Mouse (Mus musculus) hindbrain, embryonic 12.5 days (tissue): Measurements from ENCODE around the gene Galk1. TPM values are rescaled to one million over a fixed set of nuclear protein-coding genes. Genes with fewer than 3 reads are reported as not detected.
A peak's percentile ranks its signal among the peaks of the same experiment; 100 is the strongest.

ENCODE experiments used
- ATAC-seq: fragments of 200-750 bp; cut with Nextera tagmentation; 2 replicates; pipeline ENCODE4 v1.8.0; 2017; ENCODE audit warnings: moderate TSS enrichment; ENCODE audit not compliant: low FRiP score
- H3K27ac ChIP-seq: fragments of 300-500 bp; sonication (generic); 2 replicates; pipeline ENCODE4 v1.5.1; 2016; ENCODE audit warnings: mild to moderate bottlenecking
- H3K27me3 ChIP-seq: fragments of 300-500 bp; sonication (generic); 2 replicates; pipeline ENCODE4 v1.6.1; 2016; ENCODE audit warnings: mild to moderate bottlenecking
- H3K36me3 ChIP-seq: fragments of 300-500 bp; sonication (generic); 2 replicates; pipeline ENCODE4 v1.6.1; 2016; ENCODE audit warnings: mild to moderate bottlenecking
- H3K4me1 ChIP-seq: fragments of 300-500 bp; sonication (generic); 2 replicates; pipeline ENCODE4 v1.6.1; 2016
- H3K4me2 ChIP-seq: fragments of 300-500 bp; sonication (generic); replicated peaks from 2 replicates; pipeline ENCODE4 v1.6.1; 2016; ENCODE audit warnings: mild to moderate bottlenecking
- H3K4me3 ChIP-seq: fragments of 300-500 bp; sonication (generic); 2 replicates; pipeline ENCODE4 v1.5.1; 2016; ENCODE audit warnings: mild to moderate bottlenecking
- H3K9ac ChIP-seq: fragments of 300-500 bp; sonication (generic); 2 replicates; pipeline ENCODE4 v1.6.1; 2016; ENCODE audit warnings: mild to moderate bottlenecking, moderate library complexity
- H3K9me3 ChIP-seq: fragments of 300-500 bp; sonication (generic); replicated peaks from 2 replicates; pipeline ENCODE4 v1.6.1; 2016; ENCODE audit warnings: mild to moderate bottlenecking
- WGBS: fragments of 180-500 bp; shearing (Covaris S2); methylation state at CpG from one replicate; pipeline ENCODE4 v1.1.7; 2016; 5-methylcytosine and 5-hydroxymethylcytosine counted together
- polyA plus RNA-seq: library from polyadenylated mRNA; unstranded; fragments of >200 nt; fragmentation: Nextera tagmentation; extraction: Ambion mirVana; gene quantifications from 2 replicates; pipeline ENCODE4 v1.2.1, GENCODE M21; 2016

The Galk1 gene
- polyA plus RNA-seq, 1 experiment from 2014 or later, result 115 TPM

- Histone ChIP-seq H3K4me1 (no peaks in the 10 kb centered on the region), H3K27me3 (peaks cover 11% of the 10 kb centered on the region; the same call in 1 of the 2 replicates), H3K9ac (no peak overlapping the region), H3K9me3 (no peaks in the 10 kb centered on the region), H3K27ac (no peak overlapping the region), H3K4me2 (no peak overlapping the region), H3K4me3 (no peak overlapping the region), H3K36me3 (no peaks in the 10 kb centered on the region)
- WGBS, result 83% methylated on average over 8 of the region's 8 CpGs
- no peak for ATAC-seq
These were observed 29.2 kb downstream of the Galk1 start for GRCm38 (mm10) chr11:115983291-115983690.

DNA sequence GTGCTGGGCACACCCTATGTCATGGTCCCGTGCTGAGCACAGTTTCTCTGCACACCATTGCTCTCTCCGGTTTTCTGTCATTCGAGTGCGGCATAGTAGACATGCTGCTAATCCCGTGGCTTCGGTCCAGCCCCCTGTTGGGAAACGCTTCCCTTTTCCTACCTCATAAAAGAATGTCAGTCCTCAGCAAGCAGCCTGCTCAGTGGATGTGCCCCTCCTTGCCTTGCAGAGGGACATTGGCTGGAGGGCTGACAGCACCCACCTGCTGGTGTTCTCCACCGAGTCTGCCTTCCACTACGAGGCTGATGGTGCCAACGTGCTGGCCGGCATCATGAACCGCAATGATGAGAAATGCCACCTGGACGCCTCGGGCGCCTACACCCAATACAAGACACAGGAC, 30.0 kb downstream of the Galk1 start:
- 92% methylated on average over 15 of the region's 15 CpGs for WGBS
- H3K4me2 ChIP-seq, result no peak overlapping the region
- no peak for ATAC-seq

DNA sequence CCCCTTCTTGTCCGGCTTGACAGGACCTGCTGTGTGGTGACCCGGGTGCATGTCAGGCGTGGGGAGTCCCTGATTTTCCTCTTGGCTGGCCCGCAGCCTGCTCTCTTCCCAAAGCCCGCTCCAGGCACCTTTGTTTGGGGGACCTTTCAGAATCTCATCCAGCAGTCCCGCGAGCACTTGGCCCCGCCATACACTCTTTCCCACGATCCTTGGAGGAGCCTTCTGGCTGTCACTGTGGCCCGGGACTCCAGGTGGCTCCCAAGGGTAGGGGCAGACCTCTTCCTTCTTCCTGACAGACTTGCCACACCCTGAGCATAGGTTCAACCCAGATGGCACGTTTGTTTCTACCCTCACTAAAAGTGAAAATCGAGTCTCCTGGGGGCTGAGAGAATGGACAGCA, 37.0 kb downstream of the Galk1 start:
- Histone ChIP-seq H3K4me2 (0 out of 2 replicates have a peak overlapping the region, but pooled peaks have one; percentile 62), H3K9me3 (no peaks in the 10 kb centered on the region), H3K4me1 (peaks cover 10% of the 10 kb centered on the region), H3K9ac (peak overlapping the region; percentile 55; the same call in 1 of the 2 replicates), H3K27me3 (peaks cover 54% of the 10 kb centered on the region), H3K27ac (no peak overlapping the region), H3K36me3 (no peaks in the 10 kb centered on the region), H3K4me3 (no peak overlapping the region)
- no peak for ATAC-seq
- 29% methylated on average over 12 of the region's 12 CpGs for WGBS

More for the DNA sequence above, 30.0 kb downstream of the Galk1 start:
- Histone ChIP-seq H3K36me3 (no peaks in the 10 kb centered on the region), H3K9ac (no peak overlapping the region), H3K27ac (no peak overlapping the region), H3K4me1 (no peaks in the 10 kb centered on the region), H3K9me3 (no peaks in the 10 kb centered on the region), H3K4me3 (no peak overlapping the region), H3K27me3 (peaks cover 19% of the 10 kb centered on the region)

DNA sequence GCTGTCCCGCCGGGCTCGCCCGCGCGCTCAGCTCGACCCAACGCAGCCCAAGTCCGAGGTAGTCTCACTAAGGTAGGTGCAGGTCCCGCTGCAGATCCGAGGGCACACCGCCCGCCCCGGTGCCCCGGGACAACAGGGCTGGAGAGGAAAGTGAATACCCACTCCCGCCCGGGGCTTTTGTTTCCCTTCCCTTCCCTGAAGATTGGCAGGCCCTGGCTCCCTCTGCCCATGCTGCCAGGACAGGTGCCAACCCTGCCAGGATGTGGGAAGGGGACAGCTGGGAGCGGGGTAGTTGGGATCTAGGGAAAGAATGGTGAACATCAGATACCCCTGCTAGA, 37.5 kb downstream of the Galk1 start:
- Histone ChIP-seq H3K9me3 (no peaks in the 10 kb centered on the region), H3K9ac (peak overlapping the region; percentile 55), H3K27me3 (peaks cover 53% of the 10 kb centered on the region), H3K4me3 (peak overlapping the region; percentile 41), H3K4me1 (peaks cover 10% of the 10 kb centered on the region), H3K27ac (no peak overlapping the region), H3K36me3 (no peaks in the 10 kb centered on the region), H3K4me2 (peak overlapping the region; percentile 62)
- 4% methylated on average over 18 of the region's 18 CpGs for WGBS
- ATAC-seq, result no peak

GRCm38 (mm10) chr11:115974309-115975082, 38.0 kb downstream of the Galk1 start, which contains the start of gene Itgb4:
Itgb4 (plus strand) TSS chr11:115974709.
- peak within 1 kb of the TSS; percentile 41 for H3K4me3 ChIP-seq
- peaks cover 10% of the 10 kb centered on the region for H3K4me1 ChIP-seq
- H3K9me3 ChIP-seq, result no peaks in the 10 kb centered on the region
- peak within 1 kb of the TSS; percentile 62 for H3K4me2 ChIP-seq
- ATAC-seq, result no peak
- H3K27ac ChIP-seq, result no peak within 1 kb of the TSS
- H3K36me3 ChIP-seq, result no peaks in the 10 kb centered on the region
- WGBS, result 11% methylated on average over 49 of the region's 58 CpGs
- H3K9ac ChIP-seq, result peak within 1 kb of the TSS; percentile 55
- H3K27me3 ChIP-seq, result peaks cover 53% of the 10 kb centered on the region

GRCm38 (mm10) chr11:115971016-115971415, 41.5 kb downstream of the Galk1 start:
- ATAC-seq, result no peak
- Histone ChIP-seq H3K9ac (no peak overlapping the region), H3K36me3 (peaks cover 11% of the 10 kb centered on the region), H3K27ac (no peak overlapping the region), H3K4me2 (no peak overlapping the region), H3K4me1 (peaks cover 10% of the 10 kb centered on the region), H3K9me3 (0 out of 2 replicates have a peak, but pooled peaks cover 4% of the 10 kb centered on the region), H3K4me3 (no peak overlapping the region), H3K27me3 (peaks cover 30% of the 10 kb centered on the region)
- WGBS, result 62% methylated on average over 6 of the region's 6 CpGs

DNA sequence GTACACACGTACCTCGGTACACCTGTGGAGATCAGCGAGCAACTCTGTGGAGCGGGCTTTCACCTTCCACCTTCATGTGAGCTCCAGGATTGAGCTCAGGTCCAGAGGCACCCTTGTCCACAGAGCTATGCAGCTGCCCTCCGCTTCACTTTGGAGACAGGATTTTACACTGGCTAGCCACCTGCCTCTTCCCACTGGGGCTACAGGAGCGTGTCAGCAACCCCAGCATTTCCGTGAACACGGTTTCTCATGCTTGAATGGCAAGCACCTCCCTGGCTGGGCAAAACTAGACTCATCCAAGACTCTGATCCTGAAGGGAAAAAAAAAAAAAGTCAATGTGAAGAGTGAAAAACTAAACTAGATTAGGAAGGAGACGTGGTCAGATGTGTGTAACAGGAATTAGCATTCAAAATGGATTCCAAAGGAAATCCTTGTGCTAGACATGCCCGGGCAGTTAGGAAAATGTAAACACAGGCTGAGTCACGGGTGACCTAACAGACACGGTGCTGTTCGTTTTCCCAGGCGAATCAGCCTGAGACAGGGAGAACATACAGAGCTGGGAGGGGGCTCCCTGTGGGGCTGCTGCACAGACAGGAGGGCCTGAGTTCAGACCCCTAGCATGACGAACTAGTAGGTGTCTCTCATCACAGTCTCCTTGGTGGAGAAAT, 42.4 kb downstream of the Galk1 start:
- H3K9ac ChIP-seq, result no peak overlapping the region

DNA sequence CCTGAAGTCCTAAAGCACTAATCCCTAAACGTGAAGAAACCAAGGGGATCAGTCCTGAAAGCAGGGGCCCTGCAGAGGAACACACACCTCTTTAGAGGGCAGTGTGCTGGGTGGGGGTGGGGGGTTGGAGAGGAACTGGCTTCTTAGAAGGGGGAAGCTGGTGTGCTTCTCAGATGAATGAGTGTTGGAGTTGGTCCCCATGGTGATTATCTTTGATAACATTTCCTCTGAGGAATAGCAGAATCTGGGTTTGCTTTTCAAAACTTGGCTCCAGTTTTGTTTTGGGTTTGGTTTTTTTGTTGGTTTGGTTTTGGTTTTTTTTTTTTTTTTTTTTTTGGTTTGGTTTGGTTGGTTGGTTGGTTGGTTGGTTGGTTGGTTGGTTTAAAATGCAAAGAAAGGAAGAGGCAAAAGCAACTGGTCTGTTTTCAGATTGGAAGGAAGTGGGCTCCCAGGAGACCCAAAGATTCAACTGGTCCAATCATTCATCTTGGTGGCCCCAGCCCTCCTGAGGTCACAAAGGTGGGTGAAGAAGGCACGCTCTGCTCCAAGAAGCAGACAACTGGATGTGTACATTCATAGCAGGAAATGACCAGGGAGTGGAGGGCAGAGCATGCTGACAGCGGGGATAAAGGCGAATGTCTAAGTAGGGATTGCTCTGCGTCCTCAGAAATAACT, 43.7 kb downstream of the Galk1 start:
- Histone ChIP-seq H3K4me3 (no peak overlapping the region), H3K27ac (no peak overlapping the region), H3K9ac (no peak overlapping the region), H3K36me3 (peaks cover 33% of the 10 kb centered on the region), H3K4me2 (no peak overlapping the region), H3K4me1 (no peaks in the 10 kb centered on the region; the same call in 1 of the 2 replicates), H3K9me3 (0 out of 2 replicates have a peak, but pooled peaks cover 4% of the 10 kb centered on the region), H3K27me3 (peaks cover 8% of the 10 kb centered on the region)
- WGBS, result 66% methylated on average over 5 of the region's 5 CpGs
- ATAC-seq, result no peak

More for the DNA sequence above, 42.4 kb downstream of the Galk1 start:
- Histone ChIP-seq H3K27ac (no peak overlapping the region; the same call in 1 of the 2 replicates), H3K27me3 (peaks cover 21% of the 10 kb centered on the region), H3K4me1 (peaks cover 8% of the 10 kb centered on the region), H3K36me3 (peaks cover 20% of the 10 kb centered on the region), H3K4me2 (no peak overlapping the region), H3K9me3 (0 out of 2 replicates have a peak, but pooled peaks cover 4% of the 10 kb centered on the region), H3K4me3 (no peak overlapping the region)
- no peak for ATAC-seq
- WGBS, result 64% methylated on average over 15 of the region's 15 CpGs

- Histone ChIP-seq H3K27ac (no peak overlapping the region), H3K4me2 (no peak overlapping the region), H3K36me3 (peaks cover 69% of the 10 kb centered on the region), H3K4me1 (no peaks in the 10 kb centered on the region), H3K27me3 (no peaks in the 10 kb centered on the region), H3K9me3 (0 out of 2 replicates have a peak, but pooled peaks cover 4% of the 10 kb centered on the region), H3K4me3 (no peak overlapping the region), H3K9ac (no peak overlapping the region)
- no peak for ATAC-seq
- 90% methylated on average over 10 of the region's 10 CpGs for WGBS
These were observed 47.4 kb downstream of the Galk1 start for GRCm38 (mm10) chr11:115964977-115965604.

- Histone ChIP-seq H3K4me3 (no peak overlapping the region), H3K27ac (no peak overlapping the region), H3K9ac (no peak overlapping the region), H3K9me3 (0 out of 2 replicates have a peak, but pooled peaks cover 4% of the 10 kb centered on the region), H3K4me2 (no peak overlapping the region), H3K36me3 (peaks cover 85% of the 10 kb centered on the region), H3K27me3 (0 out of 2 replicates have a peak, but pooled peaks cover 1% of the 10 kb centered on the region), H3K4me1 (peaks cover under 1% of the 10 kb centered on the region)
- no peak for ATAC-seq
- 94% methylated on average over 8 of the region's 9 CpGs for WGBS
These were observed 49.7 kb downstream of the Galk1 start for GRCm38 (mm10) chr11:115962651-115963412.

GRCm38 (mm10) chr11:115959018-115959417, 53.5 kb downstream of the Galk1 start:
- H3K27me3 ChIP-seq, result 0 out of 2 replicates have a peak, but pooled peaks cover 9% of the 10 kb centered on the region
- no peak for ATAC-seq
- H3K27ac ChIP-seq, result no peak overlapping the region
- 95% methylated on average over 9 of the region's 9 CpGs for WGBS
- peaks cover 76% of the 10 kb centered on the region for H3K36me3 ChIP-seq
- H3K4me1 ChIP-seq, result peaks cover 32% of the 10 kb centered on the region
- H3K9me3 ChIP-seq, result no peaks in the 10 kb centered on the region
- no peak overlapping the region for H3K9ac ChIP-seq
- no peak overlapping the region for H3K4me3 ChIP-seq
- H3K4me2 ChIP-seq, result no peak overlapping the region
